Mouse (Mus musculus) liver, adult 2 months (tissue): Measurements from ENCODE around the gene C130074G19Rik. TPM values are rescaled to one million over a fixed set of nuclear protein-coding genes. Genes with fewer than 3 reads are reported as not detected.

Experiments
- DNase-seq: peaks from one replicate; pipeline ENCODE4 v3.0.0-alpha.2; 2011; ENCODE audit warnings: low read depth, low spot score; ENCODE audit errors: extremely low read depth
- H3K27ac ChIP-seq: fragments of 200-500 bp; replicated peaks from 2 replicates; pipeline ENCODE4 v1.5.1; 2012; ENCODE audit warnings: low read depth, mild to moderate bottlenecking, control low read depth, inconsistent platforms, low read length; ENCODE audit not compliant: insufficient read depth
- H3K27me3 ChIP-seq: fragments of 200-500 bp; 2 replicates; pipeline ENCODE4 v1.6.1; 2012; ENCODE audit warnings: mild to moderate bottlenecking, moderate library complexity, low read length, inconsistent platforms; ENCODE audit not compliant: control insufficient read depth, insufficient read depth
- H3K36me3 ChIP-seq: fragments of 200-500 bp; 2 replicates; pipeline ENCODE4 v1.6.1; 2012; ENCODE audit warnings: low read length, inconsistent platforms; ENCODE audit not compliant: control insufficient read depth, insufficient read depth
- H3K4me1 ChIP-seq: fragments of 200-500 bp; 2 replicates; pipeline ENCODE4 v1.6.1; 2011; ENCODE audit warnings: low read length; ENCODE audit not compliant: control insufficient read depth, insufficient read depth
- H3K4me3 ChIP-seq: fragments of 200-500 bp; 2 replicates; pipeline ENCODE4 v1.5.1; 2011; ENCODE audit warnings: low read depth, mild to moderate bottlenecking, control low read depth, low read length, moderate library complexity; ENCODE audit not compliant: insufficient read depth
- H3K79me2 ChIP-seq: fragments of 200-500 bp; 2 replicates; pipeline ENCODE4 v1.6.1; 2012; ENCODE audit warnings: inconsistent platforms, mild to moderate bottlenecking, low read length, moderate library complexity; ENCODE audit not compliant: control insufficient read depth, insufficient read depth
- H3K9ac ChIP-seq: fragments of 200-500 bp; 2 replicates; pipeline ENCODE4 v1.6.1; 2012; ENCODE audit warnings: low read depth, mild to moderate bottlenecking, control low read depth, inconsistent platforms, low read length
- CTCF ChIP-seq: fragments of 200-500 bp; IDR thresholded peaks from 2 replicates; pipeline ENCODE4 v1.5.1; 2011; ENCODE audit warnings: low read depth, low read length, control low read depth
- POLR2A ChIP-seq: fragments of 200-500 bp; IDR thresholded peaks from 2 replicates; pipeline ENCODE4 v1.6.1; 2011; ENCODE audit warnings: low read length, control low read depth; ENCODE audit not compliant: insufficient read depth; ENCODE audit errors: extremely low read depth
- WGBS: fragments of 180-500 bp; shearing (Covaris S2); methylation state at CpG from one replicate; pipeline ENCODE4 v1.1.7; 2018; 5-methylcytosine and 5-hydroxymethylcytosine counted together
- polyA plus RNA-seq: library from polyadenylated mRNA; depleted of rRNA; stranded (reverse); fragments of >200 nt; gene quantifications from 2 replicates; pipeline ENCODE4 v1.2.3, GENCODE M21; 2012
- total RNA-seq: library from RNA; depleted of rRNA; stranded (reverse); fragments of >200 nt; gene quantifications from 2 replicates; pipeline ENCODE4 v1.2.3, GENCODE M21; 2014

The C130074G19Rik gene
- total and polyA plus RNA-seq, 2 experiments = 56.3 to 88.6 TPM

DNA sequence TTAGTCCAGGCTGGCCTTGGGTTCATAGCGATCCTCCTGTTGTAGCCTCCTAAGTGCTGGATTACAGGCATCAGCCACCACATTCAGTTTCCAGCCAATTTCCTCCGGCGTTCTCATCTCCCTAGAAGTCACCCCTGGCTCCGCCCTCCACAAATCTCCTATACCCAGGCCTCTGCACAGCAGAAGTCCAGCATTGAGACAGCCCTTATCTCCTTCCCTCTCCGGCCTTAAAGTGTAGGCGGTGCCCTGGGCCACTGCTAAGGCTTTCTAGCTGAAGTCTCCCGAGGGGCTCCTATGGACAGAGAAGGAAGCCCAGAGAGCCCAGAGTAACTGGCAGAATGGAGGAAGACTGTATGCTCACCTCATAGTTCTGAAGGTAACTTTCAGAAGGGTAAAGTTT lies 49.5 kb downstream of the C130074G19Rik start:
- Histone ChIP-seq H3K9ac (no peak overlapping the region), H3K27me3 (no peaks in the 10 kb centered on the region), H3K4me3 (no peak overlapping the region), H3K79me2 (peaks cover 17% of the 10 kb centered on the region; the same call in 1 of the 2 replicates), H3K36me3 (peaks cover 58% of the 10 kb centered on the region), H3K27ac (no peak overlapping the region), H3K4me1 (peaks cover 23% of the 10 kb centered on the region)
- no peak for DNase-seq
- TF ChIP-seq CTCF (no peak), POLR2A (no peak)
- WGBS = 91% methylated on average over 7 of the region's 7 CpGs

DNA sequence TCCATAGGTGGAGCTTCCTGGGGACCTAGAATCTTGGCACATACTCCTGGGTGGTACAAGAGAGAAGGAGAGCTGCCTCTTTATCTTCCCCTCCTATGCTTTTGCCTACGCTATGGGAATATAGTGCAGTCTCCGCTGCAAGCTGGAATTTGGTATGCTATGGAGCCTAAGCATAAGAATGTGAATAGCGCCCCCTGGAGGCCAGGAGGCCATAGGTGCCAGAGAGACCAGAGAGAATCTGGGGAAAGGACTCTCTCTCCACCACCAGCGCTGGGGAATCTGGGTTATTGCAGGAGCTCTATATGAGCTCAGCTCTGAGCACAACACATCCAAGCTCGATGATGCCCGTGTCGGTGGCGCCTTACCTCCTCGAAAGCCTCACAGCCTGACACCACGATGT lies 50.8 kb downstream of the C130074G19Rik start:
- no peak overlapping the region for H3K4me3 ChIP-seq
- peaks cover 59% of the 10 kb centered on the region for H3K36me3 ChIP-seq
- H3K4me1 ChIP-seq = peaks cover 24% of the 10 kb centered on the region
- peaks cover 17% of the 10 kb centered on the region; the same call in 1 of the 2 replicates for H3K79me2 ChIP-seq
- no peak overlapping the region for H3K9ac ChIP-seq
- TF ChIP-seq CTCF (peak; percentile 71; the same call in 1 of the 2 replicates), POLR2A (no peak)
- 82% methylated on average over 10 of the region's 10 CpGs for WGBS
- no peaks in the 10 kb centered on the region for H3K27me3 ChIP-seq
- no peak for DNase-seq
- 0 out of 2 replicates have a peak overlapping the region, but pooled peaks have one; percentile 5 for H3K27ac ChIP-seq

GRCm38 (mm10) chr1:184829897-184830296 lies 53.1 kb downstream of the C130074G19Rik start:
- peaks cover 29% of the 10 kb centered on the region for H3K4me1 ChIP-seq
- H3K36me3 ChIP-seq = peaks cover 42% of the 10 kb centered on the region
- H3K27ac ChIP-seq = peak overlapping the region; percentile 77
- H3K79me2 ChIP-seq = peaks cover 9% of the 10 kb centered on the region; the same call in 1 of the 2 replicates
- H3K27me3 ChIP-seq = no peaks in the 10 kb centered on the region
- DNase-seq = peak; percentile 84
- no peak for TF ChIP-seq POLR2A
- no peak for TF ChIP-seq CTCF
- no peak overlapping the region for H3K9ac ChIP-seq
- no peak overlapping the region for H3K4me3 ChIP-seq
- 26% methylated on average over 8 of the region's 8 CpGs for WGBS

- H3K79me2 ChIP-seq = peaks cover 16% of the 10 kb centered on the region; the same call in 1 of the 2 replicates
- DNase-seq = peak; percentile 99
- peak overlapping the region; percentile 97 for H3K27ac ChIP-seq
- H3K36me3 ChIP-seq = peaks cover 24% of the 10 kb centered on the region
- peak overlapping the region; percentile 81 for H3K9ac ChIP-seq
- H3K4me1 ChIP-seq = peaks cover 43% of the 10 kb centered on the region
- WGBS = 21% methylated on average over 23 of the region's 23 CpGs
- TF ChIP-seq CTCF = no peak
- no peak; the same call in 1 of the 2 replicates for TF ChIP-seq POLR2A
- H3K4me3 ChIP-seq = peak overlapping the region; percentile 63
- no peaks in the 10 kb centered on the region for H3K27me3 ChIP-seq
Observed at GRCm38 (mm10) chr1:184827175-184827701, 55.8 kb downstream of the C130074G19Rik start.

DNA sequence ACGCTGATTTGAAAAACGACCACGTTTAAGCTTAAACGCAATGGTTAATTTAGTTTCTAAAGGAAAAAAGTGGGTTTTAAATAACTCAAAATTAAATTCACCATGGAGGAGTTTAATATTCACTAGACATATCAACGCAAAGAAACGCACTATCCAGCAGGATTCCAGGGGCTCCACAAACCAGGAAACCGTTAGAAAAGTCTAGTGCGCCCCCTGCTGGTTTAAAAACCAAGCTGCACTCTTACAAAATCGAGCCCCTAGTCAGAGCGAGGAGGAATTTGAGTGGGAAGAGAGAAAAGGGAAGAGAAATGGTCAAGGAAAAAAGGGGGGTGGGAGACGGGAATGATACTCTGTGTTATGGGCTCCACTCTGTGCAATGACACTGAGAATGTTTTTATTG lies 57.9 kb downstream of the C130074G19Rik start:
- peaks cover 21% of the 10 kb centered on the region for H3K36me3 ChIP-seq
- H3K27ac ChIP-seq = peak overlapping the region; percentile 96
- peaks cover 18% of the 10 kb centered on the region; the same call in 1 of the 2 replicates for H3K79me2 ChIP-seq
- peak overlapping the region; percentile 57 for H3K9ac ChIP-seq
- H3K27me3 ChIP-seq = no peaks in the 10 kb centered on the region
- 14% methylated on average over 11 of the region's 11 CpGs for WGBS
- peaks cover 37% of the 10 kb centered on the region for H3K4me1 ChIP-seq
- DNase-seq = peak; percentile 59
- TF ChIP-seq POLR2A (no peak), CTCF (peak; percentile 17; the same call in 1 of the 2 replicates)
- H3K4me3 ChIP-seq = peak overlapping the region; percentile 11; the same call in 1 of the 2 replicates

- Histone ChIP-seq H3K9ac (peak overlapping the region; percentile 61), H3K27ac (peak overlapping the region; percentile 98), H3K4me3 (no peak overlapping the region), H3K27me3 (no peaks in the 10 kb centered on the region), H3K36me3 (peaks cover 25% of the 10 kb centered on the region), H3K79me2 (peaks cover 15% of the 10 kb centered on the region; the same call in 1 of the 2 replicates), H3K4me1 (peaks cover 32% of the 10 kb centered on the region)
- WGBS = 2% methylated on average over 12 of the region's 12 CpGs
- DNase-seq = peak; percentile 99
- TF ChIP-seq POLR2A (no peak), CTCF (peak; percentile 99)
Observed at GRCm38 (mm10) chr1:184824439-184824851, 58.6 kb downstream of the C130074G19Rik start.
